Mouse (Mus musculus) heart, adult 2 months (tissue): Measurements from ENCODE around the gene Maml3.

Experiments
- CTCF ChIP-seq: fragments of 200-600 bp; IDR thresholded peaks from 2 replicates; pipeline ENCODE4 v1.8.1; 2022; ENCODE audit warnings: antibody characterized with exemption, mild to moderate bottlenecking, moderate library complexity
- EP300 ChIP-seq: fragments of 200-500 bp; IDR thresholded peaks from 2 replicates; pipeline ENCODE4 v1.6.1; 2011; ENCODE audit warnings: low read depth, low read length, control low read depth; ENCODE audit not compliant: insufficient read depth
- POLR2A ChIP-seq: fragments of 200-500 bp; IDR thresholded peaks from 2 replicates; pipeline ENCODE4 v1.6.1; 2011; ENCODE audit warnings: mild to moderate bottlenecking, low read depth, low read length, control low read depth; ENCODE audit not compliant: insufficient read depth

GRCm38 (mm10) chr3:51904357-51904855, 200.5 kb downstream of the Maml3 start:
- TF ChIP-seq POLR2A (no peak), EP300 (no peak), CTCF (no peak)
